Mouse (Mus musculus): ENCODE results near the gene Prkar2b.

DNA sequence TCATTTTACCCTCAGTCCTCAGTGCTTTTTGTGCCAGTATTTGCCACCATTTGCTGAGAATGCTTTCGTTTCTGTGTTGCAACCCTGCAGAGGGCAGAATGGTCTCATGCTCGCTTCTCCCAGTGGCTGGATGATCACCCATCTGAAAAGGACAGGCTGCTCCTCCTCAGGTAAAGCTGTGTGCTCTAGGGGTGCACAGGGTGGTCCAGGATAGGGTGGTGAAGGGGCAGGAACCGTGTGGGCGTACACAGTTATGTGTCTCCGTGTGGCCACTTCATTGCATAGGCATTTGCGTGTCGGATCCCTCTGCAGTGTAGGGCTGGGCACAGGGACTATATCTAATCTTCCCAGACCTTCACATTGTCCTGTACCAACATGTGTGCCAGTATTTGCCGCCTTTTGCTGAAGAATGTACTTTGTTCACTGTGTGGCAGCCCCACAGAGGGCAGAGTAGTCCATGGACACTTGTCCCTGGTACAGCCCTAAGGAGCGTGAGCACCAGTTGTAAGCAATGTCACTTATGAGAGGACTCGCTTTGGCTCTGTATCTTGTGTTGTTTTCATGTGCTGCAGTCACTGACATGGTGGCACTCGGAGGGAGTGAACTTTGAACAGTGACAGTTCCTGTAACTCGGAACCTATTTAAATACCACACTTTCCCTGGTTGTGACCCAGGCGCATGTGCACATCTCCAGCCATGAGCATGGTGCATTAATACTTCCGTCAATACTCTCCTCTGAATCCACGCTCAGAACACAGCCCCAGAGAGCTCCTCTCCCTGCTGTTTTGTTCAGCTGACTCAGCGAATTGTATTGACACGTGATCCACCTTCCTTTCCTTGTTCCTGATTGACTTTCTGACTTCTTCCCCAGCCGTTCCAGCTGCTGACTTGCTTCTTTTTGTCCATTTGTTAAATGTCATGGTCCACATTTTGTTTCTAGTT lies 140.4 kb downstream of the Prkar2b start:
- TF ChIP-seq POLR2A (IDR thresholded peaks at IDR 0.05; ENCODE audit: control insufficient read depth, extremely low read depth, insufficient read depth, low read length, poor library complexity): no peak
- TF ChIP-seq CTCF (IDR thresholded peaks at IDR 0.05; ENCODE audit: borderline replicate concordance, control insufficient read depth, extremely low read depth, insufficient read depth, low read length, poor library complexity): no peak
